Mouse (Mus musculus) megakaryocyte progenitor cell, adult 5-6 weeks (primary cell): ENCODE data around the gene Mfsd4b1. TPM values are rescaled to one million over a fixed set of nuclear protein-coding genes. Genes with fewer than 3 reads are reported as not detected.
"Not testable (repeated sequence)": the region's sequence is repeated elsewhere in the genome, so short reads cannot be mapped to it uniquely, and the experiment has no call there.

Experiments used
- ATAC-seq: replicated peaks from 2 replicates; pipeline ENCODE4 v1.8.0; 2016; ENCODE audit warnings: mild to moderate bottlenecking, moderate TSS enrichment, inconsistent platforms; ENCODE audit not compliant: poor library complexity
- total RNA-seq, 2 experiments: library from RNA; stranded (forward) in 1 of 2; stranded (reverse) in 1 of 2; fragments of 157-497, 149-512 nt in 1 of 2; fragments of 200-1000 nt in 1 of 2; gene quantifications; 2 replicates each; pipeline versions ENCODE4 v1.2.3 to v1.2.4; 2015 to 2017

Gene Mfsd4b1
- total RNA-seq, 2 experiments from 2014 or later = 0.07 TPM; not detected in 1

- ATAC-seq = no peak
These were observed 11.9 kb upstream of the Mfsd4b1 start for GRCm38 (mm10) chr10:40036686-40037560.

GRCm38 (mm10) chr10:40034956-40035355 is 9.9 kb upstream of the Mfsd4b1 start:
- ATAC-seq = no peak

DNA sequence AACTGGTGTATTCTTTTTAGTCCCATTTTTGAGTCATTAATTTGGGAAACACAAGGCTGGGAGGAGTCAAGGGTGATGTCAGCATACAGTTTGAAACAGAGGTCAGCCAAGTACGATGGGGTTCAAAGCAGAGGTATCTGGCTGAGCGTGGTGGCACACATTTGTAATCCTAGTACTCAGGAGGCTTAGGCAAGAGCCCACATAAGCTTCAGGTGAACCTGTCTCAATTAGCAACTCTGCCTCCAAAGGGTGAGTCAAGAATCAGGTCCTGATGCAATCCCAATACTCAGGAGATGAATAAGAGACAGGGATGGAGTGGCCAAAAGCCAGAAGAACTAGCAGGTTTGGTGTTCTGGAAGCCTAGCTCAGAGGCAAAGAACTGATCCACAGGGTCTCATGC is 7.8 kb upstream of the Mfsd4b1 start:
- no peak for ATAC-seq

GRCm38 (mm10) chr10:40030716-40031115 is 5.6 kb upstream of the Mfsd4b1 start:
- ATAC-seq = no peak

DNA sequence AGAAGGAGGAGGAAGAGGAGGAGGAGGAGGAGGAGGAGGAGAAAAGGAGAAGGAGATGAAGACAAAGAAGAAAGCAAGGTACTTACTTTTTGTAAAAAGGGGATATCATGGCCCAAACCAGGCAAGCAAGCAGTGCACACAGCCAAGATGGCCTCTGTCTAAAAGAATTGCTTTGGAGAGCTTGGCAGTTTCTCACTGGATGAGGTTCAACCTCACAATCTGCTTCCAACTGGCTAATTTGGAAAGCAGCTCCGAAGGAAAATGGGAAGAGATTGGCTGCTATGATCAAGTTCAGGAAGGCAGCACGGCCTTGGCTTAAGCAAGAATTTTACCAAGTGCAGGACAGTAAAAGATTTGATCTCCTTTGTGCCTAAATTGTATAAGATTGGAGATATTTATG is 4.5 kb upstream of the Mfsd4b1 start:
- ATAC-seq = no peak

- ATAC-seq = no peak
These were observed 3.0 kb upstream of the Mfsd4b1 start for GRCm38 (mm10) chr10:40028091-40028490.

DNA sequence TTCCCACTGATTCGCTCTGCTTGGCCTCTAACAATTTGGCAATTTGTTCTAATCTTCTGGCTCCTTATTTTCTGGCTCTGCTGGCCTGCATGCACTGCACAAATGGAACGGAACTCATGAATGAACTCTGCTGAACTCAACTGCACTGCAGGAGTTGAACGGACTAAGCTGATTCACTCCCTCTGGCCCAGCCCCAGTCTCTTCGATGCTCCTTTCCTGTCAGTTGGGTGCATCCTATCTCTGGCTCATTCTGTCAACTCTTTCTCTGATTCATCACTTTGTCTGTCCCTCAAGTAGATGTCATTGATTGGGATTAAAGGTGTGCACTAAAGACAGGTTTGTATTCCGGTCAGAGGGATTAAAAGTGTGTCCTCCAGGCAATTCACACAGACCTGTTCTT is 1.5 kb upstream of the Mfsd4b1 start:
- no peak for ATAC-seq

DNA sequence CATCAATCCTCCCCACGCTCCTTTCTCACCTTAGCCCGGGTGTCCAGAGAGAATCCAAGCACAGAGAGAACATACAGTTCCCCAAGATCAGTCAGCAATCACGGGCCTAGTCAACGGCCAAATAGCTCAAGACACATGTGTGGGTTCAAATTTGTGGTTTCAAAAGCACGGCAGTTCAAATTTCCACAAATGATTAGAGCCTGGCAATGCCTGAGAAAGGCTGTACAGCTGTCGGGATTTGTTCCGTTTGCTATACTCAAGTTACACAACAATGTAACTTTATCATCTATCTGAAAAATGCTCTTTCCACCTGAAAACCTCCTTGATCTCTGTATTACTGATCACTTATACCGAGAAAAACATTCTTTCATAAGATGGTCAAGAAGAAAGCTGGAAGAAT is 492 bp upstream of the Mfsd4b1 start:
- no peak for ATAC-seq

DNA sequence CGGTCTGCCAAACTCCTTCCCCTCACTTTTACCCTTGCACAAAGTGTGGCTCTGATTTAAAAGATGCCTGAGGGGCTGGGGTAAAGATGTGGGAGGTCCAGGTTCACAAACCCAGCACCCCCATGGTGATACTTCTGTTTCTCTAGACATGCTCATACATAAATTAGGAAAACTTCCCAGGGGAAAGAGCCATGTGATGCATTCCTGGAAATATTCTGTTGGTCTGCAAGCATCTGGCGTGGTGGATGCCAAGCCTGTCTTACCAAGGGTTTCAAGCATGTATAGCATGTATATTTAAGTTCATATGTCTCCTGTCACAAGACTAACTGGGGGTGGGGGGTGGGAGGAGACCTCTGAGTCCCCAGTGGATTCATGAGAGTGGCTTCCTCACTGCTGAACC is 4.7 kb downstream of the Mfsd4b1 start:
- no peak for ATAC-seq

- no peak for ATAC-seq
These were observed 5.6 kb downstream of the Mfsd4b1 start for GRCm38 (mm10) chr10:40019492-40019891.

DNA sequence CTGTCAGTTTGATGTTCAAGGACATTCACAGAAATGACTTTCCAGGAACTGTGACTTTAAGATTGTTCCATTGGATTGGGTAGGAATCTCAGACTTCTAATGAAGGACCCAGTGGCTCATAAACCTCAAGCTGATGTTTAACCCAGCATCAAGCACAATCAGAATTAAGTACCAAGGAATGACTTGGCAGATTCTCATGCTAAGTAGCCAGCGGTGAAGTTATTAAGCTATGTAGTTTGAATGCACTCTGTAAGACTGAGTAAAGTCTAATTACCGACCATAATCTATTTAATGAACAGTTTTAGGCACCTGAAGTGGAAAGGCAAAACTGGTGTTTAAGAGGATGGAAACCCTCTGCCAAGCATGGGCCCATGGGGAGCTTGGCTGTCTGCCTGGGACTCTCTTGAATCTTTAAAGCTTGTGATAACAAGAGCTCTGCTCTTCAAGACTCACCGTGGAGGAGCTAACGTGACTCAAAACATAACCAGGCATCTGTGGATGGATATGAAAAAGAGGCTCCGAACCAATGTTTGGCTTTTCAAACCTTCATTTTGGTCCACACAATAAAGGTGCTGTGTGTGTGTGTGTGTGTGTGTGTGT is 6.7 kb downstream of the Mfsd4b1 start:
- no peak for ATAC-seq

DNA sequence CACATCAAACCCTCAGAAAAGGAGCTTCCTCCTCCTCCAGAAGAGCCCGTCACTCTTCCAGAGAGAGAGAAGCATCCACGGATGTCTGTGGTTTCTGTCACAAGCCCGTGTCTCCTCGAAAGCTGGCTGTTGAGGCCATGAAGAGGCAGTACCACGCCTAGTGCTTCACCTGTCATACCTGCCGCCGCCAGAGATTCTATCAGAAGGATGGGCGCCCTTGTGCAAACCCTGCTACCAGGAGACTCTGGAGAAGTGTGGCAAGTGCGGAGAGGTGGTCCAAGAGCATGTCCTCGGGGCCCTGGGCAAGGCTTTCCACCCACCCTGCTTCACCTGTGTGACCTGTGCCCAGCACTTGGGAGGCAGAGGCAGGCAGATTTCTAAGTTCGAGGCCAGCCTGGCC is 15.5 kb downstream of the Mfsd4b1 start:
- no peak for ATAC-seq

DNA sequence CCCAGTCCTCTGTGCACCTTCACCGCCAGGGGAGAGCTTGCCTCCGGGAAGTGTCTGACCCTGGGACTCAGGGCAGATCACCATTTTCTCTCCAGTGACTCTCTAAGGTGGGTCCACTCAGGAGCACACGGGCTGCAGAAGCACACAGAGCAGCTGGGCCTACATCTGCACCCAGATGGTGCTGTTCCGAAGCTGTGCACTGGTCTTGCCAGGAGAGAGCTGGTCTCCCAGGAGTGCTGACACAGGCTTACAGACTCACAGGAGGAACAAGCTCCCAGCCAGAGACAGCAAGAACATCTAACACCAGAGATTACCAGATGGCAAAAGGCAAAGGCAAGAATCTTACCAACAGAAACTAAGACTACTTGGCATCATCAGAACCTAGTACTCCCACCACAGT is 16.2 kb downstream of the Mfsd4b1 start:
- not testable (repeated sequence) for ATAC-seq

- no peak for ATAC-seq
These were observed 17.1 kb downstream of the Mfsd4b1 start for GRCm38 (mm10) chr10:40007953-40008352.

DNA sequence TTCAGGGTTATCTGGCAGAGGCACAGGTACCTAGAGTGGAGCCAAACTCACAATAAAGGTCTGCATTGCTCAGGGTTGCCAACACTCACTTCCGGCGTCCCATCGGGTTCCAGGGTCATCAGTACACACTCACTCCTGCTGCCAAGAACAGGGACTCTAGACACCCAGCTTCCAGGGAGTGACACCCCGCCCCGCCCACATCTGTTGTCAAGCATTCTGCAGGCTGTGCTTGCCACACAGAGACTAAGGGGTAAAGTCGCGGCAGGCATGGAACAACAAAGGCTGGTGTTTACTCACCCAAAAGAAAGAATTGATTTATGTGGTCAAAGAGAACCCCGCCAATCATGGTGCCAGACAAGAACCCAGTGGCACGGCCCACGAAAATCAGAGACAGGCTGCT is 18.1 kb downstream of the Mfsd4b1 start:
- ATAC-seq = no peak

- ATAC-seq = no peak
These were observed 24.3 kb downstream of the Mfsd4b1 start for GRCm38 (mm10) chr10:40000746-40001145.

DNA sequence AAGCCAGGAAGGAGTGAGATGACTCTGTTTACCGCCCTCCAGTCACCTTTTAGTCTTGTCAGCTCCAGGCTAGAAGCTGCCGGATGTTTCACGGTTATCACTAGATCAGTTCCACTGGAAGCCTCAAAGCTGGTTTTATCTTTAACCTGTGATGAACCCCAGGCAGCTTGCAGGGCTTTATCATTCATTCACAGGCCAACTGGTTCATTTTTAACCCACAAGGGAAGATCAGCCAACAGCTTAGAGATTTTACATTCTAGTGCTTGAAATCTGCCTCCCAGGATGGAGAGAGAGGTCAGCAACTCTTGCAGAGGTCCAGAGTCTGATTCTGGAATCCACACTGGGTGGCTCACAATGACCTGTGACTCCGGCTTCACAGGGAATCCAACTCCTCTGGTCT is 33.9 kb downstream of the Mfsd4b1 start:
- peak; percentile 93 for ATAC-seq

DNA sequence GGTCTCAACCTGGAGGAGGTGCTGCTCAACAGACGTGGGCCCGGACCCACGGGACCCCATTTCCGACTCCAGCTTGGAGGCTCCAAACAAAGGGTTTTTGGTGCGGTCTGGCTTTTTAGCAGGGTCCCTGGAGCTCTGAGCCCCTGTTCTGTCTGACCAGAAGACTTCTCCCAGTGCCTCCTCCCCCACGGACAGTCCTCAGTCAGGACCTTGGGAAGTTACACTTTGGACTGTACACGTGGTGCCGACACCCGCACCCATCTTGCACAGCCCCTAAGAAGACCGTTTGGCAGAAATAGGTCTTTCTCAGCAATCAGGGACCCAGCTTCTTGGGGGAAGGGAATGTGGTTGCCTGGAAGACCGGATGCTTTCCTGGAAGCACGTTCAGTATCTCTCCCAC is 38.6 kb downstream of the Mfsd4b1 start, which contains the start of gene Mfsd4b5:
Gene Mfsd4b5, minus strand, starts transcription at position 181 of the 400 bp plus-strand sequence.
- ATAC-seq = no peak

GRCm38 (mm10) chr10:39982604-39983003 is 42.5 kb downstream of the Mfsd4b1 start:
- no peak for ATAC-seq

- ATAC-seq = no peak
These were observed 46.8 kb downstream of the Mfsd4b1 start for GRCm38 (mm10) chr10:39978231-39978630.

DNA sequence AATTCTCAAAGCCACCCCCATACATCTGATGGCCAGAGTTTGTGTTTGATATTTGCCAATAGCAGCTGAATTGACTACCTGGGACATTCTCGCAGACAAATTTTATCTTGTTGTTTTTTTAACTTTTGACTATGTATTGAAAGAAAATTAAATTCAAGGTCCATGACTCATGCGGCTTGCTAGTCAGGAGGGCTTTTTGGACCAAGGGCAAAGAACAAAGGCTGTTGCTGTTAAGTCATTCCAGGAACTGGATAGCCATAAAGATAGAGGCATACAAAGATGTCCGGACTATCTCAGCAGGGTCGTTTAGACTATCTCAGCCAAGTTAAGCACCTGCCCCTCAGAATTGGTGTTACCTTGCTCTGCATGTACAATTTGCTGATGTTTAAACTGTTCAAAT is 47.7 kb downstream of the Mfsd4b1 start:
- no peak for ATAC-seq

- ATAC-seq = no peak
These were observed 49.3 kb downstream of the Mfsd4b1 start for GRCm38 (mm10) chr10:39975771-39976170.
